Mouse (Mus musculus) kidney, embryonic 14.5 days (tissue): Measurements from ENCODE around the gene AI467606. TPM values are rescaled to one million over a fixed set of nuclear protein-coding genes. Genes with fewer than 3 reads are reported as not detected.

ENCODE experiments used
- ATAC-seq: fragments of 200-750 bp; cut with Nextera tagmentation; 2 replicates; pipeline ENCODE4 v1.8.0; 2017; ENCODE audit warnings: moderate number of reproducible peaks, mild to moderate bottlenecking, moderate TSS enrichment, moderate library complexity; ENCODE audit not compliant: low FRiP score, low TSS enrichment
- H3K27ac ChIP-seq: fragments of 300-500 bp; sonication (generic); 2 replicates; pipeline ENCODE4 v1.5.1; 2014; ENCODE audit warnings: low read depth, mild to moderate bottlenecking, low read length, moderate library complexity, mixed read lengths
- H3K27me3 ChIP-seq: fragments of 300-500 bp; sonication (generic); 2 replicates; pipeline ENCODE4 v1.6.1; 2014; ENCODE audit warnings: mild to moderate bottlenecking, low read length; ENCODE audit not compliant: control insufficient read depth, insufficient read depth
- H3K36me3 ChIP-seq: fragments of 300-500 bp; sonication (generic); 2 replicates; pipeline ENCODE4 v1.6.1; 2014; ENCODE audit warnings: low read length, mixed read lengths; ENCODE audit not compliant: control insufficient read depth, insufficient read depth
- H3K4me1 ChIP-seq: fragments of 300-500 bp; sonication (generic); 2 replicates; pipeline ENCODE4 v1.6.1; 2014; ENCODE audit warnings: low read length, mixed read lengths; ENCODE audit not compliant: control insufficient read depth, insufficient read depth
- H3K4me2 ChIP-seq: fragments of 300-500 bp; sonication (generic); replicated peaks from 2 replicates; pipeline ENCODE4 v1.6.1; 2014; ENCODE audit warnings: low read depth, mild to moderate bottlenecking, low read length
- H3K4me3 ChIP-seq: fragments of 300-500 bp; sonication (generic); 2 replicates; pipeline ENCODE4 v1.5.1; 2014; ENCODE audit warnings: mild to moderate bottlenecking, low read length
- H3K9ac ChIP-seq: fragments of 300-500 bp; sonication (generic); 2 replicates; pipeline ENCODE4 v1.6.1; 2014; ENCODE audit warnings: low read depth, mild to moderate bottlenecking, low read length, moderate library complexity
- H3K9me3 ChIP-seq: fragments of 300-500 bp; sonication (generic); 2 replicates; pipeline ENCODE4 v1.6.1; 2016; ENCODE audit warnings: low read length; ENCODE audit not compliant: control insufficient read depth
- WGBS: fragments of 180-500 bp; shearing (Covaris S2); extraction: QIAGEN DNeasy Blood & Tissue Kit; methylation state at CpG from one replicate; pipeline ENCODE4 v1.1.7; 2014; 5-methylcytosine and 5-hydroxymethylcytosine counted together
- microRNA-seq: library from miRNA; unstranded; fragments of <30 nt; microRNA quantifications from one replicate; pipeline ENCODE4, GENCODE M21; 2016
- polyA plus RNA-seq: library from polyadenylated mRNA; unstranded; fragments of >200 nt; fragmentation: Nextera tagmentation; extraction: Ambion mirVana; gene quantifications from 2 replicates; pipeline ENCODE4 v1.2.1, GENCODE M21; 2014

Gene AI467606
- polyA plus RNA-seq, 1 experiment from 2014 or later, result 3.5 TPM

DNA sequence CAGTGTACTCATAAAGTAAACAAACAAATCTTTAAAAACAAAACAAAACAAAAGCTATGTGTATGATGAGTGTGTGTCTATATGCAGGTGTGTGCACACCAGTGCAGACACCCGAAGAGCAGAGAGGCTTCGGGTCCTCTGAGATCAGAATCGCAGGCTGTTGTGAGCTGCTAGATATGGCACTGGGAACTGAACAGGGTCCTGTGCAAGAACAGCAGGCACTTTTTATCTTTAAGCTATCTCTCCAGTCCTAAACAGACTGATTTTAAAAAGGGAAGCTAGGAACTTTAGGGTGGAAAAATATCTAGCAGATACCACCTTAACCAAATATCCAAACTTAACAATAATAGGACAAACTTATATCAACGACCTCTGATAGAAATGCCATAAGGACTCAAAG lies 51.5 kb downstream of the AI467606 start:
- 88% methylated on average over 4 of the region's 4 CpGs for WGBS
- Histone ChIP-seq H3K36me3 (no peaks in the 10 kb centered on the region), H3K4me2 (no peak overlapping the region), H3K9ac (no peak overlapping the region), H3K4me3 (no peak overlapping the region), H3K27ac (no peak overlapping the region), H3K9me3 (no peaks in the 10 kb centered on the region), H3K4me1 (0 out of 2 replicates have a peak, but pooled peaks cover 3% of the 10 kb centered on the region), H3K27me3 (no peaks in the 10 kb centered on the region)
- ATAC-seq, result no peak

Small RNA genes within 50 kb of the gene (microRNA-seq; reads per million reads assigned to microRNA genes)
- not detected for gene Gm44343

Other genes starting within 250 kb of the AI467606 start
- gene Doc2a, start 243.9 kb upstream of the AI467606 start, polyA plus RNA-seq, result 7.2 and 8.8 TPM in 2 replicates
- gene Hirip3, start 229.4 kb upstream of the AI467606 start, polyA plus RNA-seq, result 22.8 and 23.5 TPM in 2 replicates
- gene Ino80e, start 229.0 kb upstream of the AI467606 start, polyA plus RNA-seq, result 92.4 and 94.0 TPM in 2 replicates
- 24.9 and 29.2 TPM in 2 replicates for gene Taok2, start 206.7 kb upstream of the AI467606 start, polyA plus RNA-seq
- 27.4 and 30.5 TPM in 2 replicates for gene Tmem219, start 168.4 kb upstream of the AI467606 start, polyA plus RNA-seq
- gene Kctd13, start 162.5 kb upstream of the AI467606 start, polyA plus RNA-seq, result 13.1 and 19.4 TPM in 2 replicates
- 0.16 and 0.34 TPM in 2 replicates for gene Asphd1, start 141.8 kb upstream of the AI467606 start, polyA plus RNA-seq
- gene Sez6l2, start 140.8 kb upstream of the AI467606 start, polyA plus RNA-seq, result 1.1 and 1.7 TPM in 2 replicates
- gene Cdipt, start 115.4 kb upstream of the AI467606 start, polyA plus RNA-seq, result 77.4 and 89.1 TPM in 2 replicates
- gene Cdiptos, start 115.3 kb upstream of the AI467606 start, polyA plus RNA-seq, result 1.3 and 2.5 TPM in 2 replicates
- 7.7 and 9.7 TPM in 2 replicates for gene Mvp, start 76.7 kb upstream of the AI467606 start, polyA plus RNA-seq
- gene Pagr1b, start 74.9 kb upstream of the AI467606 start, polyA plus RNA-seq, result 0.31 and 0.38 TPM in 2 replicates
- gene Pagr1a, start 74.0 kb upstream of the AI467606 start, polyA plus RNA-seq, result 41.3 and 89.2 TPM in 2 replicates
- 21.8 and 65.4 TPM in 2 replicates for gene Gm42742, start 70.3 kb upstream of the AI467606 start, polyA plus RNA-seq
- gene Prrt2, start 70.1 kb upstream of the AI467606 start, polyA plus RNA-seq, result 4.1 and 9.6 TPM in 2 replicates
- 73.1 and 77.6 TPM in 2 replicates for gene Maz, start 64.3 kb upstream of the AI467606 start, polyA plus RNA-seq
- gene Kif22, start 48.9 kb upstream of the AI467606 start, polyA plus RNA-seq, result 129 and 151 TPM in 2 replicates
- gene Zg16, start 4.0 kb upstream of the AI467606 start, polyA plus RNA-seq, result not detected in 2 replicates
- 8.9 and 13.0 TPM in 2 replicates for gene Qprt, start 30.9 kb downstream of the AI467606 start, polyA plus RNA-seq
- 0.14 and 0.26 TPM in 2 replicates for gene Spn, start 46.5 kb downstream of the AI467606 start, polyA plus RNA-seq
- 41.0 and 57.6 TPM in 2 replicates for gene Cd2bp2, start 104.7 kb downstream of the AI467606 start, polyA plus RNA-seq
- gene Tbc1d10b, start 117.1 kb downstream of the AI467606 start, polyA plus RNA-seq, result 13.5 and 19.7 TPM in 2 replicates
- 10.3 and 11.2 TPM in 2 replicates for gene Mylpf, start 117.5 kb downstream of the AI467606 start, polyA plus RNA-seq
- gene Zfp553, start 141.7 kb downstream of the AI467606 start, polyA plus RNA-seq, result 23.0 and 26.2 TPM in 2 replicates
- 18.5 and 21.6 TPM in 2 replicates for gene Sept1, start 141.8 kb downstream of the AI467606 start, polyA plus RNA-seq
- gene Zfp771, start 152.9 kb downstream of the AI467606 start, polyA plus RNA-seq, result 59.3 and 94.9 TPM in 2 replicates
- 252 and 290 TPM in 2 replicates for gene Dctpp1, start 169.3 kb downstream of the AI467606 start, polyA plus RNA-seq
- 112 and 132 TPM in 2 replicates for gene Sephs2, start 182.7 kb downstream of the AI467606 start, polyA plus RNA-seq
- gene Itgal, start 204.9 kb downstream of the AI467606 start, polyA plus RNA-seq, result 0.80 and 1.0 TPM in 2 replicates